Mouse (Mus musculus) neural tube, embryonic 10.5 days (tissue): ENCODE results near the gene Ifnlr1.
"Not testable (repeated sequence)": the region's sequence is repeated elsewhere in the genome, so short reads cannot be mapped to it uniquely, and the experiment has no call there.

Experiments
- DNase-seq: peaks from one replicate; pipeline ENCODE4 v3.0.0-alpha.2; 2017; ENCODE audit warnings: low spot score; ENCODE audit errors: extremely low spot score

The Ifnlr1 gene

GRCm38 (mm10) chr4:135685906-135686567, at the start of gene Ifnlr1:
TSS of gene Ifnlr1 (plus strand) at chr4:135686287.
- DNase-seq, result peak; percentile 59

GRCm38 (mm10) chr4:135641302-135642079, 44.6 kb upstream of the Ifnlr1 start:
- DNase-seq, result not testable (repeated sequence)

DNA sequence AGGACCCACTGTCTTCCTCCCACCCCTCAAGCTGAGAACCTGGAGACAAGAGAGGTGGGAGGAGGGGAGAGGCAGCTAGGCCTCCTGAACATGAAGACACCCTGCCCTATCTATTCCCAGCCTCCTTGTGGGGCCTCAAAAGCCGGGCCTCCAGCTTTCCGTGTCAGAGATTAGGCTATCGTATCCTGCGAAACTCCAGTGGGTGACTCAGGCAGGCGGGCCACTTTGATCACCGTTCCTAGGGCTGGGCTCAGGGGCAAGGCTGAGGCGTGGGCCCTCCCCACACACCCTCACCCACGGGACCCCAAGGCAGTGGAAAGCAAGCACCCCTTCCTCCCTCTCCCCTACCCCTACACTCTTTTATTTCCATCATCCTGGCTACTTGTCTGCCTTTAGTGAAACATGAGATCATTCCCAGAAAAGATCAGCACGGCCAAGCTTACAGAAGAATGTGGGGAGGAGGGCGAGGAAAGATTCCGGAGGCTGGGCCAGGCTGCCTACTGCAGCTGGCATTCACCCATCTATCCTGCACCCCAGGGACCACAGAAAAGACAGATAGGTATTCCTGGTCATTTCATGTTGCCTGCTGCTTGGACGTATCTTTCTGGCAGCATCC, 41.0 kb upstream of the Ifnlr1 start:
- no peak for DNase-seq

DNA sequence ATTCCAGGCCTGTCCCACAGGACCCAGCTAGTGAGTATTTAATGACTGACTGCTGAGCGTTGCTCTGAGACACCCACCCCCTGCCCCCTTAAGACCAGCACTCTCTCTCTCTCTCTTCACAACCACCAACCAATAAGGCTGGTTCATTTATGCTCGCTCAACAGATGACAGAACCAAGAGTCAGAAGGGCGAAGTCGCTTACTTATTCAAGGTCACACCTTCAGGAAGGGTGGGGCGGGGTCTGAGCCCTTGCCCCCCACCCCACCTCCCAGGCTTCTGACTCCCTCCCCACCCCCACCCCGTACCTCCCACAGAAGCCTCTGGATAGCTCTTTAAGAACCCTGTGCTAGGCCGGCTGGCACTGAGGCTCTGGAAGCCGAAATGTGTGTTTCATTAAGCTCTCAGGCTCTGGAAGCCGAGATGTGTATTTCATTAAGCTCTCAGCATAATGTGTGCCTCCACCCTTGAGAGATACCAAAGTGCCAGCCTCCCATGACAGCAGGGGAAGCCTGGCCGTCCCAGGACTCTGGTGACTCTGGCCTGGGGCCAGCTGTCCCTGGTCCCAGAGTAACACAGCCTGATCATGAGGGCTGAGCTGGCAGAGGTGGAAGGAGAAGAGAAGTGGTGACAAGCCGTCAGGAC, 33.0 kb upstream of the Ifnlr1 start:
- no peak for DNase-seq

DNA sequence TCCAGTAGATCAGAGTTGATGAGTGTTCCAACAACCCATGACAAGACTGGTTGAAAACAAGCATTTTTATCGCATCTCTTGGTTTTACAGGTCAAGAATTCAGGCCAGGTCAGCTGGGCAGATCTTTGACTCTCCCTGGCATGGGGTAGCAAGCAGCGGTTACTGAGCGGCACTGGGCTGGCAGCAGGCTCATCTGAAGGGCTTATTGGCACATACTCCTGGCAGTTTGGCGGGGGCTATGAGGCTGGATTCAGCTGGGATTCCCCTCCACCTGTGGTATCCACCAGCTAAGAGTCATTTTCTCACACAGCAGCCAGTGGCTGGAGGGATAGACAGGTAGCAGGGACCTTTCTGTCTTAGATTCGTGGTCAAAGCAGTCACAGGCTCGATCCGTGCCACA, 32.1 kb upstream of the Ifnlr1 start:
- DNase-seq, result no peak

DNA sequence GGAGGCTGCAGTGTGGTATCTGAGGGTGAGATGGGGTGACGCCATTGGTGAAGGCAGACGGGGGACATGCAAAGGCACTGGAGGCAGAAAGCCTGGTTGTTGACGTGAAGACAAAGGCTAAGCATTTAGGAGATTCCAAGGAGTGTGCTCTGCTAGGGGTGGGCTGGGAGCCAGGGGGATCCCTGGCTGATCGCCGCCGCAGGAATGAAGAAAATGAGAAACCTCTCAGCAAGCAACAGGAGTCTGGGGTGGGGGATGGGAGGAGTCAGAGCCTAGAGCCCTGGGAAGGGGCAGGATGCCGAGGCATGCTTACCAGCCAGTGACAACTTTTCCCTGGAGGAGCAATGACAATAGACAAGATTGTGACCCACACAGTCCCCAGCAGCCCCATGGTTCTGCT, 30.6 kb upstream of the Ifnlr1 start:
- no peak for DNase-seq

GRCm38 (mm10) chr4:135656094-135656589, 29.9 kb upstream of the Ifnlr1 start:
- DNase-seq, result no peak

GRCm38 (mm10) chr4:135658484-135658883, 27.6 kb upstream of the Ifnlr1 start:
- DNase-seq, result no peak

GRCm38 (mm10) chr4:135658899-135659298, 27.2 kb upstream of the Ifnlr1 start:
- DNase-seq, result no peak

DNA sequence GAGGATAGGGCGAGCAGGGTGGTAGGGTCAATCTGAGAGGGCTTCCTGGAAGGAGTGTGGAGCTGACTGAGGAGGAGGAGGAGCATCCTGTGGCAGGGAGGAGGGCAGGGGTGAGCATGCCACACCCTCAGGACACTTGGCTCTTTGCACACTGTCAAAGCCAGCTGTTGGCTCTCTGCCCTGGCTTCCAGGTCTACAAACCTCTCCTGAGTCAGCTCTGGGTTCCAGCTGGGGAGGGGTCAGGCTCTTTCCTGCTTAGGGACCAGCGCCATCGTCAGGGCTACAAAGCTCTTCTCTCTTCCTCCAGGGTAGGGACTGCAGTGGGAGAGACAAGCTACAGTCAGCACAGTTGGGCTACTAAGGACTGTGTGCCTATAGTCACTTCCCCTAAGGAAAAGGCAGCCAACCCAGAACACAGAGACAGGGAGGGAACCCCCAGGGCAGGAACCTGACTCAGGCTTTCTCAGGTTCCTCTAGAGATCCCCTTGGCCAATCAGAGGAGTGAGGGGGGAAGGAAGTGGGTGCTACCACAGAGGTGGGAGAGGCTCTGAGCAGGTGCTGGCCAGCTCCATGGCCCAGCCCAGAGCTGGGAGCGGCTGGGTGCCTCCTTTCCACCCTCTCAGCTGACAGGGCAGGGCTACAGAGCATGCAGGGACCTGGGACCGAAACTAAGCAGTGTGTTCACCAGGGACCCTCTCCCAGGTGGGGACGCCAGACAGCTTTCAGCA, 24.8 kb upstream of the Ifnlr1 start:
- DNase-seq, result no peak

DNA sequence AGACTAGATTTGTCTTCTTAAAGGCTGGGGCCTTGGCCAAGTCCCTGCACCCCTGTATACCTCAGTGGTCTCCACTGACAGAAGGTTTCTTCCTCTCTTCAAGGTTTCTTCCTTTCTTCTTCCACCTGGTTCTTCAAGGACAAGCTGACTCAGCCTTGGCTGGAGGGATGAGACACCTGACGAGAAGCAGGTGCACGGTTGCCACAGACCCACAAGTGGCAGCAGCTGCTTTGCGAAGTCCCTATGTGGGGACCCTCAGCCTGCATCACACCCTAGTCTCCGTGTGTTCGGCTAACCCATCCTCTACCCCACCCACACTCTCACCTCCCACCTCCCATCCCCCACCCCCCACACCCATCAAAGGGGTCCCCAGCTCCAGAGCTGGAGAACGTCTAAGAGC, 24.1 kb upstream of the Ifnlr1 start:
- no peak for DNase-seq

DNA sequence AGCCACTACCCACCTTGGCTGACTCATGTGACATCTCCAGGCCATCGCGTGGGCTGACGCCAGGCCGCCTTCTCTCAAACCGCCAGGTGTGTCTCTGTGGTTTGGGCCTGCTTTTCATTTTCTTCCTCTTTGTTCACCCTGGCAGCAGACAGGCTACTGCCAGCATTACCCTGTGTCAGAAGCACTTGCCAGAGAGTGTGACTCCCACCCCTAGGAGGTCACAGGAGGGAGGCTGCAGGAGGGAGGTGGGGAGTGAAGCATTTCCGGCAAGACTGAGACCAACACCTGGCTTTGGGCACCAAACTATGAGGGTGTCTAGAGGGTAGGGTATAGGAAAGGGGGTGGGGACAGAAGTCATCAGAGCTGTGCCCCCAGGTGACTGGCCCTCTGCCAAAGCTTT, 21.4 kb upstream of the Ifnlr1 start:
- no peak for DNase-seq

DNA sequence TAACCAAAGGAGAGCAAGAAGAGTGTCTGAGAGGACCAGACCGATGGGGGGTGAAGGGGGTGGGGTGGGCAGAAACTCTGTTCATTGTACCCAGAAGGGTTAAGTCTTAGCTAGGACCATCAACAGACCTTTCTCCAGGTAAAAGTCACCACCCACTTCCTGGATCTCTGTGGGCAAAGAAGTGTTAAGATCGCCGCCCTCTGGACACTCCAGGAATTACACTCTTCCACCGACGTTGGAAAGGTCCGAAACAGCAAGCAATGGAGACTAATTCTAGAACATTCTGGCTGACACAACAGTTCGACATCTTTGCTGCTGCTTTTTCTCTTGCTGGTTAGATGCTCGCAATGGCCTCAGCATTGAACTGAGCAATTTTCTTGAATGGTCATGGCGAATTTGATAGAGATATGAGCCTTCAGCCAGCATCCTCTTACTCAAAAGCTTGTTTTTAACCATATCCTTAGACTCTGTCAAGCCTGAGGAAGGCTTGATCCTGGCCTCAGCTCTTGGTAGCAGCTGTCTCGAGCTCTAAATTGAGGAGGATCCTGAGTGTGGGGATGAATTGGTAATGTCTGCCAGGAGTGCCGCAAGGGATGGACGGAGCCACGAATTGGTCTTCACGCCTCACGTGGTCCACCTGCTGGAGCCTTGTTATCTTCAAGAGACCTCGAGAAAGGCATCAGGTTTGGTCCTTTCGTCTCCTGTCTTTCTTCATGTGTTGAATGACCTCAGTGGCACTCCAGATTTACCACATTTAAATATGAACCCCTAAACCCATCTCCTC, 19.7 kb upstream of the Ifnlr1 start:
- peak; percentile 54 for DNase-seq

GRCm38 (mm10) chr4:135667266-135667844, 18.7 kb upstream of the Ifnlr1 start:
- DNase-seq, result peak; percentile 48

DNA sequence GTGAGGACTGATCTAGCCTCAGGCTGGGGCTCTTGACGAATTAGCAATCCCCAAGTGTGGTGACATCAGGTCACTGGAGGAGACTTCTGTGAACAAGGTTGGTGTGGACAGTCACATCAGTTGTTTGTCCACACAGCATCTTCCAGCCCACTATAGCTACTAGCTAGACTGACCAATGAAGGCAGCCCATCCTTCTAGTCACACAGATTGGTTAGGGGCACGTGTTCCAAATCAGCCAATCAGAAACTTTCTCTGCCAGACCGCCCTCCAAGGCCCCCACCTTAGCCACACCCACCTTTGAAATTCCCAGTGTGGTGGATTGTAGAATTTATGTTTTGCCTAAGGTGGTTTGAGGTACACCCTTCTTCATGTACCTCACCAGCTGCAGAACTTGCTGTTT, 12.6 kb upstream of the Ifnlr1 start:
- DNase-seq, result no peak

DNA sequence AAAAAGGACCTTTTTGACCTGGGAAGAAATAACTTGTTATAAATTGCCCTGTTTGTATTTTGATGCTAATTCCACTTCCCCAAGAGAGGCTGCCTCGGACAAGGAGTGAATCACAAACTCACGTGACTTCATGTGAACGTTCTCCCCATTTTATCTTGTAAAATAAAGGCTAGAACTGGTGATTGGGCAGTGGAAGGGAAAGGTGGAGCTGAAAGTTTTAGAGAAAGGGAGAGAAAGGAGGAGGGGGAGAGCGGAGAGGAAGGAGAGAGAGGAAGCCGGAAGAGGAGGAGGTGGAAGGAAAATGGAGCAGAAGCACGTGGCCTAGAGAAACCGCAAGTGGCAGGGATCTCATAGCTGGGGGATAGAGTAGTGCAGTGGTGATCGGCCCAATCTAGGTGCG, 11.1 kb upstream of the Ifnlr1 start:
- no peak for DNase-seq

- DNase-seq, result no peak
Observed at GRCm38 (mm10) chr4:135676476-135676875, 9.6 kb upstream of the Ifnlr1 start.

GRCm38 (mm10) chr4:135679316-135679715, 6.8 kb upstream of the Ifnlr1 start:
- no peak for DNase-seq

- DNase-seq, result no peak
Observed at GRCm38 (mm10) chr4:135681789-135682188, 4.3 kb upstream of the Ifnlr1 start.

DNA sequence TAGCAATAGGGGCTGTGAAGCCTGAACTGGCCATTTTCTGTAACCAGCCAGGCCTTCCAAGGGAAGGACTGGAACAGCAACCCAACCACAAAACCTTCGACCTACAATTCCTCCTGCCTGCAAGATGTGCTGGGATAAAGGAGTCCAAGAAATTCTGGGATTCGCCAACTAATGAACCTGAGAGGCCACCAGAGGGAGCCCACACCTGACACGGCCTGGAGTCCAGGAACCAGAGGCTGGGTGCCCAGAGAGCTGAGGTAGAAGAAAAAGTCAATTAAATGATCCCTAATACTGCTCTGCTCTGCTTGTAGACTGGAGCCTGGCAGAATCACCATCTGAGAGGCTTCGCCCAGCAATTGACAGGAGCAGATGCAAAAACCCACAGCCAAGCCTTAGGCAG, 2.5 kb upstream of the Ifnlr1 start:
- DNase-seq, result peak; percentile 33
